Mouse (Mus musculus): ENCODE measurements around the gene Siah1a. TPM values are rescaled to one million over a fixed set of nuclear protein-coding genes. Genes with fewer than 3 reads are reported as not detected.

Gene Siah1a
- polyA plus RNA-seq, 1 experiment from 2014 or later = 49.9 TPM

GRCm38 (mm10) chr8:86695703-86696102 lies 50.0 kb downstream of the Siah1a start:
- ATAC-seq (ENCODE audit: borderline replicate concordance, extremely low read depth, low FRiP score, low TSS enrichment) = no peak
- Histone ChIP-seq H3K36me3 (no peaks in the 10 kb centered on the region), H3K4me2 (no peak overlapping the region), H3K9ac (no peak overlapping the region), H3K4me1 (no peaks in the 10 kb centered on the region), H3K4me3 (no peak overlapping the region), H3K27ac (no peak overlapping the region), H3K27me3 (no peaks in the 10 kb centered on the region), H3K9me3 (no peaks in the 10 kb centered on the region)
- 91% methylated on average over 2 of the region's 2 CpGs for WGBS

- Histone ChIP-seq H3K36me3 (no peaks in the 10 kb centered on the region), H3K4me3 (no peak overlapping the region), H3K27me3 (no peaks in the 10 kb centered on the region), H3K27ac (no peak overlapping the region), H3K4me2 (no peak overlapping the region), H3K4me1 (no peaks in the 10 kb centered on the region), H3K9ac (no peak overlapping the region), H3K9me3 (no peaks in the 10 kb centered on the region)
- ATAC-seq (ENCODE audit: borderline replicate concordance, extremely low read depth, low FRiP score, low TSS enrichment) = no peak
- WGBS = 63% methylated on average over 1 of the region's 1 CpGs
These were observed 51.7 kb downstream of the Siah1a start for GRCm38 (mm10) chr8:86694011-86694410.

- no peaks in the 10 kb centered on the region for H3K4me1 ChIP-seq
- ATAC-seq (ENCODE audit: borderline replicate concordance, extremely low read depth, low FRiP score, low TSS enrichment) = no peak
- H3K9ac ChIP-seq = no peak overlapping the region
- H3K4me2 ChIP-seq = no peak overlapping the region
- no peaks in the 10 kb centered on the region for H3K27me3 ChIP-seq
- no peak overlapping the region for H3K4me3 ChIP-seq
- no peaks in the 10 kb centered on the region for H3K9me3 ChIP-seq
- no peak overlapping the region for H3K27ac ChIP-seq
- H3K36me3 ChIP-seq = no peaks in the 10 kb centered on the region
- WGBS = 81% methylated on average over 1 of the region's 1 CpGs
These were observed 53.6 kb downstream of the Siah1a start for GRCm38 (mm10) chr8:86692107-86692506.

- no peaks in the 10 kb centered on the region for H3K36me3 ChIP-seq
- H3K9me3 ChIP-seq = no peaks in the 10 kb centered on the region
- no peaks in the 10 kb centered on the region for H3K27me3 ChIP-seq
- H3K4me2 ChIP-seq = no peak overlapping the region
- H3K4me1 ChIP-seq = no peaks in the 10 kb centered on the region
- no peak overlapping the region for H3K27ac ChIP-seq
- no peak overlapping the region for H3K9ac ChIP-seq
- no peak overlapping the region for H3K4me3 ChIP-seq
- no peak for ATAC-seq (ENCODE audit: borderline replicate concordance, extremely low read depth, low FRiP score, low TSS enrichment)
- WGBS = 64% methylated on average over 3 of the region's 3 CpGs
These were observed 59.1 kb downstream of the Siah1a start for GRCm38 (mm10) chr8:86686629-86687028.

Other genes with a start within 250 kb of the Siah1a start
- 0.20 and 0.24 TPM in 2 replicates for gene Abcc12, start 165.2 kb downstream of the Siah1a start, polyA plus RNA-seq (2015; fragmentation: Nextera tagmentation; extraction: Ambion mirVana)
- 53.1 and 55.6 TPM in 2 replicates for gene Lonp2, start 121.9 kb downstream of the Siah1a start, polyA plus RNA-seq (2015; fragmentation: Nextera tagmentation; extraction: Ambion mirVana)
- 4.0 and 5.0 TPM in 2 replicates for gene Gm10638, start 235 bp downstream of the Siah1a start, polyA plus RNA-seq (2015; fragmentation: Nextera tagmentation; extraction: Ambion mirVana)
- 8.1 and 8.8 TPM in 2 replicates for gene N4bp1, start 139.3 kb upstream of the Siah1a start, polyA plus RNA-seq (2015; fragmentation: Nextera tagmentation; extraction: Ambion mirVana)

Data from lung, embryonic 15.5 days (tissue).